Mouse (Mus musculus) G1E (cell line): ENCODE results near the gene 1300017J02Rik.

Source experiments
- CTCF ChIP-seq: IDR thresholded peaks from 2 replicates; pipeline ENCODE4 v1.5.1; 2012; ENCODE audit warnings: low read depth, low read length, inconsistent platforms, mixed read lengths
- GATA1 ChIP-seq: IDR thresholded peaks from 2 replicates; pipeline ENCODE4 v1.6.1; 2012; ENCODE audit warnings: borderline replicate concordance, low read length, inconsistent platforms, mixed read lengths
- GATA2 ChIP-seq: IDR thresholded peaks from 2 replicates; pipeline ENCODE4 v1.6.1; 2012; ENCODE audit warnings: low read depth, low read length, inconsistent platforms, borderline replicate concordance
- POLR2AphosphoS5 ChIP-seq: IDR thresholded peaks from 2 replicates; pipeline ENCODE4 v1.6.1; 2012; ENCODE audit warnings: low read depth, low read length, inconsistent platforms; ENCODE audit not compliant: insufficient replicate concordance

GRCm38 (mm10) chr9:103234059-103234458, 70.8 kb downstream of the 1300017J02Rik start:
- TF ChIP-seq CTCF (no peak), GATA1 (no peak), POLR2AphosphoS5 (no peak), GATA2 (no peak)
